Mouse (Mus musculus) thymus, postnatal 25 days (tissue): ENCODE data around the gene Tnip1.

Source experiments
- DNase-seq: peaks from one replicate; pipeline ENCODE4 v3.0.0; 2022

Gene Tnip1

GRCm38 (mm10) chr11:54871831-54872537 lies 90.7 kb downstream of the Tnip1 start:
- DNase-seq, result no peak

GRCm38 (mm10) chr11:54869318-54869717 lies 93.4 kb downstream of the Tnip1 start:
- no peak for DNase-seq

GRCm38 (mm10) chr11:54868445-54868844 lies 94.3 kb downstream of the Tnip1 start:
- no peak for DNase-seq

- no peak for DNase-seq
These were observed 94.7 kb downstream of the Tnip1 start for GRCm38 (mm10) chr11:54867903-54868434.

- no peak for DNase-seq
These were observed 95.7 kb downstream of the Tnip1 start for GRCm38 (mm10) chr11:54867049-54867385.

GRCm38 (mm10) chr11:54866119-54867048 lies 96.3 kb downstream of the Tnip1 start, which contains the start of gene Hint1:
Gene Hint1, plus strand, starts transcription at chr11:54866383.
- DNase-seq, result peak; percentile 94

- no peak for DNase-seq
These were observed 97.2 kb downstream of the Tnip1 start for GRCm38 (mm10) chr11:54865330-54866085.

GRCm38 (mm10) chr11:54862621-54863520 lies 99.8 kb downstream of the Tnip1 start:
- DNase-seq, result peak; percentile 62

GRCm38 (mm10) chr11:54861471-54862420 lies 101.0 kb downstream of the Tnip1 start:
- no peak for DNase-seq
